Mouse (Mus musculus): ENCODE measurements around the gene Tbc1d22b.

GRCm38 (mm10) chr17:29637895-29638294 is 88.3 kb downstream of the Tbc1d22b start:
- TF ChIP-seq CTCF (IDR thresholded peaks at IDR 0.05; ENCODE audit: insufficient read depth, low read depth, low read length) = no peak
- TF ChIP-seq POLR2A (IDR thresholded peaks at IDR 0.05; ENCODE audit: insufficient read depth, low read depth, low read length) = no peak

Data from olfactory bulb, adult 2 months (tissue).